Mouse (Mus musculus) pancreas, adult 10 weeks (tissue): ENCODE data around the gene Efnb3. TPM values are rescaled to one million over a fixed set of nuclear protein-coding genes. Genes with fewer than 3 reads are reported as not detected.

Source experiments
- polyA plus RNA-seq: library from polyadenylated mRNA; stranded (reverse); fragments of 350-450 nt; fragmentation: Illumina TruSeq; extraction: RNeasy Lipid Tissue Mini Kit (QIAGEN cat#74804); gene quantifications from one replicate; pipeline ENCODE4 v1.2.3, GENCODE M21; 2015; ENCODE audit warnings: low read depth, low replicate concordance; ENCODE audit not compliant: insufficient read depth

Gene Efnb3
- 1.1 TPM for polyA plus RNA-seq

GRCm38 (mm10) chr11:69559851-69560765 is at the start of gene Efnb3:
TSS of gene Efnb3 (minus strand) at chr11:69560205.

GRCm38 (mm10) chr11:69605726-69606490 is 45.9 kb upstream of the Efnb3 start, which contains the start of gene Atp1b2:
TSS of gene Atp1b2 (minus strand) at chr11:69605942.

GRCm38 (mm10) chr11:69580091-69580514 is 20.1 kb upstream of the Efnb3 start, which contains the start of the genes Wrap53 and Trp53:
TSS of gene Wrap53 (minus strand) at chr11:69580255.
TSS of gene Trp53 (plus strand) at chr11:69580359.

GRCm38 (mm10) chr11:69549060-69549656 is 10.8 kb downstream of the Efnb3 start, which contains the start of gene Dnah2:
TSS of gene Dnah2 (minus strand) at chr11:69549110.

Other genes with a start within 250 kb of the Efnb3 start
- 3.1 TPM for gene Cntrob, start 236.4 kb downstream of the Efnb3 start, polyA plus RNA-seq
- 24.2 TPM for gene Trappc1, start 236.2 kb downstream of the Efnb3 start, polyA plus RNA-seq
- 2.4 TPM for gene Kcnab3, start 233.9 kb downstream of the Efnb3 start, polyA plus RNA-seq
- 0.90 TPM for gene Rnf227, start 219.7 kb downstream of the Efnb3 start, polyA plus RNA-seq
- gene Chd3, start 190.8 kb downstream of the Efnb3 start, polyA plus RNA-seq, result 20.2 TPM
- 38.8 TPM for gene Naa38, start 164.7 kb downstream of the Efnb3 start, polyA plus RNA-seq
- 7.7 TPM for gene Cyb5d1, start 164.6 kb downstream of the Efnb3 start, polyA plus RNA-seq
- 12.1 TPM for gene Tmem88, start 162.0 kb downstream of the Efnb3 start, polyA plus RNA-seq
- gene Kdm6b, start 146.5 kb downstream of the Efnb3 start, polyA plus RNA-seq, result 6.6 TPM
- gene Dnah2, start 11.1 kb downstream of the Efnb3 start, polyA plus RNA-seq, result 0.07 TPM
- gene Wrap53, start 20.1 kb upstream of the Efnb3 start, polyA plus RNA-seq, result 3.8 TPM
- gene Trp53, start 20.2 kb upstream of the Efnb3 start, polyA plus RNA-seq, result 14.2 TPM
- 8.9 TPM for gene Atp1b2, start 45.7 kb upstream of the Efnb3 start, polyA plus RNA-seq
- gene Shbg, start 57.7 kb upstream of the Efnb3 start, polyA plus RNA-seq, result not detected
- 3.0 TPM for gene Sat2, start 61.8 kb upstream of the Efnb3 start, polyA plus RNA-seq
- gene Fxr2, start 72.8 kb upstream of the Efnb3 start, polyA plus RNA-seq, result 24.7 TPM
- not detected for gene Sox15, start 95.1 kb upstream of the Efnb3 start, polyA plus RNA-seq
- 20.9 TPM for gene Mpdu1, start 102.4 kb upstream of the Efnb3 start, polyA plus RNA-seq
- gene Cd68, start 105.9 kb upstream of the Efnb3 start, polyA plus RNA-seq, result 11.4 TPM
- 118 TPM for gene Eif4a1, start 112.2 kb upstream of the Efnb3 start, polyA plus RNA-seq
- 20.9 TPM for gene Senp3, start 121.9 kb upstream of the Efnb3 start, polyA plus RNA-seq
- 1.0 TPM for gene Tnfsf13, start 125.6 kb upstream of the Efnb3 start, polyA plus RNA-seq
- 12.1 TPM for gene Tnfsf12, start 135.6 kb upstream of the Efnb3 start, polyA plus RNA-seq
- gene Tnfsfm13, start 135.9 kb upstream of the Efnb3 start, polyA plus RNA-seq, result 4.4 TPM
- 11.2 TPM for gene Polr2a, start 198.4 kb upstream of the Efnb3 start, polyA plus RNA-seq
- not detected for gene Slc35g3, start 201.8 kb upstream of the Efnb3 start, polyA plus RNA-seq
- 7.3 TPM for gene Zbtb4, start 205.7 kb upstream of the Efnb3 start, polyA plus RNA-seq
- 3.0 TPM for gene Chrnb1, start 235.7 kb upstream of the Efnb3 start, polyA plus RNA-seq
- 1.2 TPM for gene Fgf11, start 241.7 kb upstream of the Efnb3 start, polyA plus RNA-seq
- 1.6 TPM for gene Tmem102, start 245.4 kb upstream of the Efnb3 start, polyA plus RNA-seq